Comparison of ENCODE assay signal across 8 mouse cellular contexts in the genomic region with DNA sequence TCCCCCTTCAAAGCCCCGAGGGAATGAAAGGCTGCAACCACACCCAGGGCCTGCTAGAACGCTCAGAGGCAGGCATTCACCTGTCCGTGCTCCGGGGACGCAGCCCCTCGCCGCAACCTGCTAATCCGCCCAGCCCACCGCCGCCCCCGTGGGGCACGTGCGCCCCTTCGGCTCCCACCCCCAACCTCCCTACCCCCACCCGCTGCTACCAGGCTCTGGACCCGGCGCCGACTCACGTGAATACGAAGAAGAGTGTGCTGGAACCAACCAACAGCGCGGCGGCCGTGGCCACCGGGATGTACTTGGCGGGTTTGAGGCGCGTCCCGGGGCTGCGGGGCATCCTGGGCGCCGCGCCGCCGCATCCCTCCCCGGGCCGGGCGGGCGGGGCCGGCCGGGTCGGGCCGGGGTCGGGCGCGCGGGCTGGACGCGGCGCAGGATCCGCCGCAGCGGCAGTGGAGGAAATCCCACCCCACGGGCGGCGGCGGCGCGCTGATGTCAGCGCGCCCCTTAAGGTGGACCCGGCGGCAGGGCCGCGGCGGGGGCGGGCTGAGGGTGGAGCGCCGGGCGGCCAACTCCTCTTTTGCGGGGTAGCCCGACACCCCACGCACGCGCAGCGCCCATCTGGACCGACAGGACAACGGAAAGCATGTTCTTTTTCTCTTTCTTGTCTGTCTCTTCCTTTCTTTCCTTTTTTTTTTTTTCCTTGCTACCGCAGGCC. TPM values are rescaled to one million over a fixed set of nuclear protein-coding genes. Genes with fewer than 3 reads are reported as not detected.
DNase-seq lines count a peak whose midpoint lies in the region; ATAC-seq and TF ChIP-seq lines count a peak whose summit lies in the region.

A gene (minus strand): TSS at position 466 of the 718 bp plus-strand sequence.

- peak within 1 kb of the TSS; percentile 63 for H3ac ChIP-seq in myocyte (ENCODE audit: control insufficient read depth, insufficient read length)

- 0% methylated on average over 16 of the region's 79 CpGs for WGBS in embryonic facial prominence, embryonic 14.5 days
- under 1% methylated on average over 78 of the region's 79 CpGs for WGBS in heart, embryonic 13.5 days
- WGBS in kidney, postnatal 0 days: under 1% methylated on average over 57 of the region's 79 CpGs
- under 1% methylated on average over 78 of the region's 79 CpGs for WGBS in liver, embryonic 12.5 days (ENCODE audit: insufficient replicate concordance)
- under 1% methylated on average over 61 of the region's 79 CpGs for WGBS in stomach, embryonic 15.5 days

- peak; percentile 51 for TF ChIP-seq POLR2A in myocyte (IDR thresholded peaks at IDR 0.05; ENCODE audit: insufficient read length, low read depth)

- no peaks in the 10 kb centered on the region for H3K27me3 ChIP-seq in embryonic facial prominence, embryonic 14.5 days (replicated peaks; ENCODE audit: control insufficient read depth, insufficient read depth, low read length)
- H3K27me3 ChIP-seq in heart, embryonic 13.5 days (replicated peaks): no peaks in the 10 kb centered on the region
- no peaks in the 10 kb centered on the region for H3K27me3 ChIP-seq in kidney, postnatal 0 days (ENCODE audit: insufficient read depth, low read length)
- H3K27me3 ChIP-seq in liver, embryonic 12.5 days (replicated peaks): peaks cover 36% of the 10 kb centered on the region
- H3K27me3 ChIP-seq in myocyte (ENCODE audit: control insufficient read depth, insufficient read depth, insufficient read length): no peaks in the 10 kb centered on the region
- H3K27me3 ChIP-seq in stomach, embryonic 15.5 days (replicated peaks): no peaks in the 10 kb centered on the region

- H3K9ac ChIP-seq in embryonic facial prominence, embryonic 14.5 days (ENCODE audit: low read depth, low read length): peak within 1 kb of the TSS; percentile 89
- peak within 1 kb of the TSS; percentile 97 for H3K9ac ChIP-seq in heart, embryonic 13.5 days
- peak within 1 kb of the TSS; percentile 76 for H3K9ac ChIP-seq in kidney, postnatal 0 days (ENCODE audit: low read depth, low read length)
- peak within 1 kb of the TSS; percentile 71 for H3K9ac ChIP-seq in liver, embryonic 12.5 days
- H3K9ac ChIP-seq in stomach, embryonic 15.5 days: peak within 1 kb of the TSS; percentile 58

- DNase-seq in A20 (ENCODE audit: low read depth, low spot score): peak; percentile 77
- DNase-seq in adrenal gland, postnatal 14 days: peak; percentile 89
- peak; percentile 91 for DNase-seq in embryonic facial prominence, embryonic 14.5 days (ENCODE audit: low spot score)
- peak; percentile 82 for DNase-seq in kidney, postnatal 0 days (ENCODE audit: low spot score)

- peak within 1 kb of the TSS; percentile 75 for H3K4me2 ChIP-seq in embryonic facial prominence, embryonic 14.5 days (ENCODE audit: low read depth, low read length)
- H3K4me2 ChIP-seq in heart, embryonic 13.5 days: peak within 1 kb of the TSS; percentile 95
- H3K4me2 ChIP-seq in kidney, postnatal 0 days (ENCODE audit: low read length): peak within 1 kb of the TSS; percentile 92
- H3K4me2 ChIP-seq in liver, embryonic 12.5 days: peak within 1 kb of the TSS; percentile 80
- H3K4me2 ChIP-seq in myocyte (ENCODE audit: low read depth): peak within 1 kb of the TSS; percentile 75
- H3K4me2 ChIP-seq in stomach, embryonic 15.5 days: peak within 1 kb of the TSS; percentile 84

- TF ChIP-seq CTCF in kidney, postnatal 0 days (IDR thresholded peaks at IDR 0.05; ENCODE audit: low read depth): no peak

- peaks cover 20% of the 10 kb centered on the region for H3K4me1 ChIP-seq in embryonic facial prominence, embryonic 14.5 days (ENCODE audit: control insufficient read depth, insufficient read depth, low read length)
- peaks cover 52% of the 10 kb centered on the region for H3K4me1 ChIP-seq in heart, embryonic 13.5 days
- peaks cover 27% of the 10 kb centered on the region for H3K4me1 ChIP-seq in kidney, postnatal 0 days (replicated peaks; ENCODE audit: insufficient read depth, low read length)
- H3K4me1 ChIP-seq in liver, embryonic 12.5 days: peaks cover 56% of the 10 kb centered on the region
- peaks cover 43% of the 10 kb centered on the region for H3K4me1 ChIP-seq in stomach, embryonic 15.5 days

- peak within 1 kb of the TSS; percentile 89 for H3K4me3 ChIP-seq in embryonic facial prominence, embryonic 14.5 days (ENCODE audit: low read depth, low read length)
- peak within 1 kb of the TSS; percentile 94 for H3K4me3 ChIP-seq in heart, embryonic 13.5 days
- H3K4me3 ChIP-seq in kidney, postnatal 0 days (replicated peaks; ENCODE audit: low read depth, low read length): peak within 1 kb of the TSS; percentile 75
- H3K4me3 ChIP-seq in liver, embryonic 12.5 days: peak within 1 kb of the TSS; percentile 65
- peak within 1 kb of the TSS; percentile 64 for H3K4me3 ChIP-seq in myocyte
- H3K4me3 ChIP-seq in stomach, embryonic 15.5 days (replicated peaks): peak within 1 kb of the TSS; percentile 75

- H3K9me3 ChIP-seq in embryonic facial prominence, embryonic 14.5 days (ENCODE audit: control insufficient read depth, low read length): no peaks in the 10 kb centered on the region
- no peaks in the 10 kb centered on the region for H3K9me3 ChIP-seq in heart, embryonic 13.5 days
- no peaks in the 10 kb centered on the region for H3K9me3 ChIP-seq in kidney, postnatal 0 days (replicated peaks; ENCODE audit: low read length)
- no peaks in the 10 kb centered on the region for H3K9me3 ChIP-seq in liver, embryonic 12.5 days (replicated peaks)
- no peaks in the 10 kb centered on the region for H3K9me3 ChIP-seq in stomach, embryonic 15.5 days

- peaks cover 20% of the 10 kb centered on the region for H3K36me3 ChIP-seq in embryonic facial prominence, embryonic 14.5 days (ENCODE audit: control insufficient read depth, insufficient read depth, low read length)
- H3K36me3 ChIP-seq in heart, embryonic 13.5 days: peaks cover 22% of the 10 kb centered on the region
- H3K36me3 ChIP-seq in kidney, postnatal 0 days (ENCODE audit: insufficient read depth, low read length): 0 out of 2 replicates have a peak, but pooled peaks cover 7% of the 10 kb centered on the region
- peaks cover 21% of the 10 kb centered on the region for H3K36me3 ChIP-seq in liver, embryonic 12.5 days
- peaks cover 13% of the 10 kb centered on the region for H3K36me3 ChIP-seq in myocyte (ENCODE audit: control insufficient read depth, insufficient read depth)
- peaks cover 13% of the 10 kb centered on the region for H3K36me3 ChIP-seq in stomach, embryonic 15.5 days

- peak within 1 kb of the TSS; percentile 90 for H3K27ac ChIP-seq in embryonic facial prominence, embryonic 14.5 days (replicated peaks; ENCODE audit: low read depth, low read length)
- peak within 1 kb of the TSS; percentile 92 for H3K27ac ChIP-seq in heart, embryonic 13.5 days (replicated peaks)
- peak within 1 kb of the TSS; percentile 88 for H3K27ac ChIP-seq in kidney, postnatal 0 days
- H3K27ac ChIP-seq in liver, embryonic 12.5 days: peak within 1 kb of the TSS; percentile 17
- peak within 1 kb of the TSS; percentile 92 for H3K27ac ChIP-seq in stomach, embryonic 15.5 days

- peak; percentile 88 for ATAC-seq in embryonic facial prominence, embryonic 14.5 days (ENCODE audit: low read depth)
- ATAC-seq in heart, embryonic 13.5 days (ENCODE audit: extremely low read depth, insufficient number of reproducible peaks, low FRiP score, low TSS enrichment): peak; percentile 33
- peak; percentile 60 for ATAC-seq in kidney, postnatal 0 days (replicated peaks; ENCODE audit: low FRiP score, low read depth)
- peak; percentile 32; the same call in 1 of the 2 replicates for ATAC-seq in liver, embryonic 12.5 days
- peak; percentile 69 for ATAC-seq in stomach, embryonic 15.5 days (ENCODE audit: insufficient read depth, low FRiP score, low read depth)

- peaks cover 43% of the 10 kb centered on the region for H3K79me2 ChIP-seq in myocyte (ENCODE audit: control insufficient read depth, insufficient read depth)

TF ChIP-seq in myocyte, 11 proteins besides CTCF, POLR2A, EP300 and RAD21:
- TF ChIP-seq USF1 (IDR thresholded peaks at IDR 0.05; ENCODE audit: low read depth) (no peak), MYOD1 (IDR thresholded peaks at IDR 0.05; ENCODE audit: control insufficient read depth in 1 of 3, insufficient read length in 2 of 3, low read depth in 2 of 3) (peak in 1 of 3 experiments; percentile 30), POLR2AphosphoS2 (IDR thresholded peaks at IDR 0.05; ENCODE audit: insufficient read length, low read depth) (peak; percentile 46)

RNA-seq across cellular contexts. Expression of the gene that starts here (rescaled TPM):
- 18.6 and 22.0 TPM in 2 replicates for total RNA-seq in adrenal gland, postnatal 14 days (2021)
- 23.6 and 25.4 TPM in 2 replicates for polyA plus RNA-seq in embryonic facial prominence, embryonic 14.5 days (2014; fragmentation: Nextera tagmentation; extraction: Ambion mirVana)
- 20.7 and 22.1 TPM in 2 replicates for polyA plus RNA-seq in heart, embryonic 13.5 days (2015; fragmentation: Nextera tagmentation; extraction: Ambion mirVana)
- polyA plus RNA-seq in kidney, postnatal 0 days (2015; fragmentation: Nextera tagmentation; extraction: Ambion mirVana): 13.1 and 13.5 TPM in 2 replicates
- polyA plus RNA-seq in liver, embryonic 12.5 days (2016; fragmentation: Nextera tagmentation; extraction: Ambion mirVana): 4.3 and 4.9 TPM in 2 replicates
- 26.1 TPM for polyA plus RNA-seq in myocyte (2012; fragmentation: generic; extraction: Trizol)
- 15.2 and 15.7 TPM in 2 replicates for polyA plus RNA-seq in stomach, embryonic 15.5 days (2015; fragmentation: Nextera tagmentation; extraction: Ambion mirVana)

Comparison
In these comparisons a context has a peak if more than half of its experiments do, and no peak if none do; other contexts are left out.
1. Peak in every context shown above with its lines: DNase-seq, ATAC-seq, H3K4me3 ChIP-seq and H3K27ac ChIP-seq.
2. ATAC-seq: peak in every context shown above with its lines; median percentile 88 in embryonic facial prominence, embryonic 14.5 days; 69 in stomach, embryonic 15.5 days; 60 in kidney, postnatal 0 days; 33 in heart, embryonic 13.5 days; 32 in liver, embryonic 12.5 days.
3. H3K27ac ChIP-seq: peak in every context shown above with its lines; median percentile 92 in heart, embryonic 13.5 days; 92 in stomach, embryonic 15.5 days; 90 in embryonic facial prominence, embryonic 14.5 days; 88 in kidney, postnatal 0 days; 17 in liver, embryonic 12.5 days.